Mouse (Mus musculus): Measurements from ENCODE around the gene Lcn11. TPM values are rescaled to one million over a fixed set of nuclear protein-coding genes. Genes with fewer than 3 reads are reported as not detected.

Gene Lcn11
- polyA plus RNA-seq, 1 experiment from 2014 or later = not detected

Other genes starting within 250 kb of the Lcn11 start
- 32.3 and 32.4 TPM in 2 replicates for gene Traf2, start 230.1 kb upstream of the Lcn11 start, polyA plus RNA-seq (2016; fragmentation: Nextera tagmentation; extraction: Ambion mirVana)
- gene Edf1, start 219.2 kb upstream of the Lcn11 start, polyA plus RNA-seq (2016; fragmentation: Nextera tagmentation; extraction: Ambion mirVana) = 362 and 366 TPM in 2 replicates
- gene Mamdc4, start 202.2 kb upstream of the Lcn11 start, polyA plus RNA-seq (2016; fragmentation: Nextera tagmentation; extraction: Ambion mirVana) = 5.1 and 7.2 TPM in 2 replicates
- 166 and 173 TPM in 2 replicates for gene Phpt1, start 201.8 kb upstream of the Lcn11 start, polyA plus RNA-seq (2016; fragmentation: Nextera tagmentation; extraction: Ambion mirVana)
- gene Ajm1, start 195.3 kb upstream of the Lcn11 start, polyA plus RNA-seq (2016; fragmentation: Nextera tagmentation; extraction: Ambion mirVana) = 1.8 and 1.9 TPM in 2 replicates
- 69.3 and 71.0 TPM in 2 replicates for gene Rabl6, start 168.5 kb upstream of the Lcn11 start, polyA plus RNA-seq (2016; fragmentation: Nextera tagmentation; extraction: Ambion mirVana)
- gene Ccdc183, start 159.3 kb upstream of the Lcn11 start, polyA plus RNA-seq (2016; fragmentation: Nextera tagmentation; extraction: Ambion mirVana) = 0.20 and 0.36 TPM in 2 replicates
- 15.4 and 20.7 TPM in 2 replicates for gene Tmem141, start 155.0 kb upstream of the Lcn11 start, polyA plus RNA-seq (2016; fragmentation: Nextera tagmentation; extraction: Ambion mirVana)
- gene Fcna, start 149.0 kb upstream of the Lcn11 start, polyA plus RNA-seq (2016; fragmentation: Nextera tagmentation; extraction: Ambion mirVana) = 1.6 and 2.2 TPM in 2 replicates
- not detected in 2 replicates for gene Lcn8, start 123.9 kb upstream of the Lcn11 start, polyA plus RNA-seq (2016; fragmentation: Nextera tagmentation; extraction: Ambion mirVana)
- not detected in 2 replicates for gene Lcn5, start 119.1 kb upstream of the Lcn11 start, polyA plus RNA-seq (2016; fragmentation: Nextera tagmentation; extraction: Ambion mirVana)
- gene Lcn6, start 100.2 kb upstream of the Lcn11 start, polyA plus RNA-seq (2016; fragmentation: Nextera tagmentation; extraction: Ambion mirVana) = not detected in 2 replicates
- gene Lcn10, start 94.3 kb upstream of the Lcn11 start, polyA plus RNA-seq (2016; fragmentation: Nextera tagmentation; extraction: Ambion mirVana) = not detected in 2 replicates
- not detected in 2 replicates for gene Obp2a, start 77.0 kb upstream of the Lcn11 start, polyA plus RNA-seq (2016; fragmentation: Nextera tagmentation; extraction: Ambion mirVana)
- gene Bmyc, start 70.3 kb upstream of the Lcn11 start, polyA plus RNA-seq (2016; fragmentation: Nextera tagmentation; extraction: Ambion mirVana) = 76.1 and 78.5 TPM in 2 replicates
- gene Obp2b, start 40.0 kb upstream of the Lcn11 start, polyA plus RNA-seq (2016; fragmentation: Nextera tagmentation; extraction: Ambion mirVana) = not detected in 2 replicates
- not detected in 2 replicates for gene Lcn3, start 11.4 kb upstream of the Lcn11 start, polyA plus RNA-seq (2016; fragmentation: Nextera tagmentation; extraction: Ambion mirVana)
- gene Gm13539, start 5.2 kb downstream of the Lcn11 start, polyA plus RNA-seq (2016; fragmentation: Nextera tagmentation; extraction: Ambion mirVana) = not detected in 2 replicates
- gene Glt6d1, start 38.8 kb downstream of the Lcn11 start, polyA plus RNA-seq (2016; fragmentation: Nextera tagmentation; extraction: Ambion mirVana) = not detected in 2 replicates
- not detected in 2 replicates for gene Lcn9, start 46.1 kb downstream of the Lcn11 start, polyA plus RNA-seq (2016; fragmentation: Nextera tagmentation; extraction: Ambion mirVana)
- not detected in 2 replicates for gene Sohlh1, start 70.2 kb downstream of the Lcn11 start, polyA plus RNA-seq (2016; fragmentation: Nextera tagmentation; extraction: Ambion mirVana)
- gene Kcnt1, start 86.7 kb downstream of the Lcn11 start, polyA plus RNA-seq (2016; fragmentation: Nextera tagmentation; extraction: Ambion mirVana) = 2.4 TPM in 2 replicates
- gene Camsap1, start 206.3 kb downstream of the Lcn11 start, polyA plus RNA-seq (2016; fragmentation: Nextera tagmentation; extraction: Ambion mirVana) = 66.4 and 91.9 TPM in 2 replicates
- 91.9 and 93.3 TPM in 2 replicates for gene Ubac1, start 244.7 kb downstream of the Lcn11 start, polyA plus RNA-seq (2016; fragmentation: Nextera tagmentation; extraction: Ambion mirVana)

All from midbrain, embryonic 12.5 days (tissue).